Mouse (Mus musculus) cerebellum, adult 9-11 months (tissue): Measurements from ENCODE around the gene Akap5.
A peak's percentile ranks its signal among the peaks of the same experiment; 100 is the strongest.

Experiments
- DNase-seq: peaks from one replicate; pipeline ENCODE4 v3.0.0; 2022

Gene Akap5

DNA sequence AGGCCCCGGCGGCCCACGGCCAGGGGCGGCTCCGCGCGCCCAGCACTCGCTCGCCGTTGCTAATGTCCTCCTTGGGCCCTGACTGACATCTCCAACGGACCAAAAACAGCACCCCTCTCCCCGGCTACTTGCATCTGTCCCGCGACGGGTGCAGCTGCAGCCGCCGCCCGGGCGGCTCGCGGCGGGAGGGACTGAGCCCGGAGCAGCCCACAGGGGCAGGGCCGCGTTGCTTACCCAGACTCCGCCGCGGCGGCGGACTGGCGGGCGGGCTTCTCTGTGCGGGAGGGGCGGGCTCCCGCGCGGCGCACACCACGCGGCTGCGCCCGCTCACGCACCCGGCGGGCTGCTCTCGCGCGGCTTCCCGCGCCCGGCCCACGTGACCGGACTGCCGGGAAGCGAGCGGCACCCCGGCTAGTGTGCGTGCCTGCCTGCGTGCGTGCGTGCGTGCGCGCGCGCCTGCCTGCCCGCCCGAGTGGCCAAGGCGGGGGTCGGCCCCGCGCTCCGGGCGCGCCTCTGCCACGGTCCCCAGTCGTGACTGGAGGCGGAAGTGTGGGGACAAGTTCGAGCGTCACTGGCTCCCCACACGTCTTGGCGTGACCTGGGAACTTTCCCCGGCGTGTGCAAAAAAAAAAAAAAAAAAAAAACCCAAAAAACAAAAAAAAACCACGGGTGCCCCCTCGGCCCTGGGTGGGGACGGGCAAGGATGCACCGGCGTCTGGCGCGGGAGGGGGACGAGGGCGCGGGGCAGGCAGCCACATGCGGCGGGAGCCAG, 44.7 kb downstream of the Akap5 start, which contains the start of gene Zbtb25:
TSS of gene Zbtb25 (minus strand) at position 397 of the 772 bp plus-strand sequence.
- peak; percentile 95 for DNase-seq

DNA sequence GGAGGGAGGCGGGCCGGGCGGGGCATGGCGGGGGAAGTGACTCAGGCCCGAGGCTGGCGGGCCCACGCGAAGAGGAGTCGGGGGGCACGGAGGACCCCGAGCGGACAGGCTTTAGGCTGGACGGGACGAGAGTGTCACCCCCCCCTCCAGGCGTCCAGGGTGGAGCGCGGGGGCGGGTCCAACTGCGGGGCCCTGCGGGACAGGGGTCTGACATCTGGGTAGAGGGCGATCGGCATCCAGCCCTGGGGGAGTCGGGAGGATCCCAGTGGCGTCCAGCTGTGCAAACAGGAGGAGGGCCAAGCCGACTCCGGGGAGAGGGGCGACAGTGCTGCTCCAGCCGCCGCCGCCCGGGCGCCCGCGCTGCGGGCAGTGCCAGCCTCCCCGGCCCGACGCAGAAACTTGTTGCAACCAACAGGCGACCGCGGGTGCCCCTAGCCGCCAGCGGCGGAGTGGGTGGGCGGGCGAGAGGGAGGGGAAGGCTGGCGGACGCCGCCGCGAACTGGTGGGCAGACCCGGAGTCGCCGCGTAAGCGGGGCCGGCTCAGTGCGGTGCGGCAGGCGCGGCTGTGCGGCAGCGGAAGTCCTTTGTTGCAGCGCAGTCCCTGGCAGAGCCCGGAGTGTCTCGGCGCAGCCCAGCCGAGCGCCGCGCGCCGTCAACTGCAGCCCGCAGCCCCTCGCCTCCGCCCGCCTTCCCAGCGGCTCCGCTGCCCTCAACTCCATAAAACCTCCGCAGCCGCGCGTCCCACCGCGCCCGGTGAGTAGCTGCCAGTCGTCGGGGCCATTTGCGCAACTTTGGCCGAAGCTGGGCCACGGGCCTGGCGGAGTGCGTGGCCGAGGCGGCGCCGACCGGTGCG, 45.5 kb downstream of the Akap5 start, which contains the start of gene Zbtb1:
TSS of gene Zbtb1 (plus strand) at position 289 of the 853 bp plus-strand sequence.
- peak; percentile 89 for DNase-seq

DNA sequence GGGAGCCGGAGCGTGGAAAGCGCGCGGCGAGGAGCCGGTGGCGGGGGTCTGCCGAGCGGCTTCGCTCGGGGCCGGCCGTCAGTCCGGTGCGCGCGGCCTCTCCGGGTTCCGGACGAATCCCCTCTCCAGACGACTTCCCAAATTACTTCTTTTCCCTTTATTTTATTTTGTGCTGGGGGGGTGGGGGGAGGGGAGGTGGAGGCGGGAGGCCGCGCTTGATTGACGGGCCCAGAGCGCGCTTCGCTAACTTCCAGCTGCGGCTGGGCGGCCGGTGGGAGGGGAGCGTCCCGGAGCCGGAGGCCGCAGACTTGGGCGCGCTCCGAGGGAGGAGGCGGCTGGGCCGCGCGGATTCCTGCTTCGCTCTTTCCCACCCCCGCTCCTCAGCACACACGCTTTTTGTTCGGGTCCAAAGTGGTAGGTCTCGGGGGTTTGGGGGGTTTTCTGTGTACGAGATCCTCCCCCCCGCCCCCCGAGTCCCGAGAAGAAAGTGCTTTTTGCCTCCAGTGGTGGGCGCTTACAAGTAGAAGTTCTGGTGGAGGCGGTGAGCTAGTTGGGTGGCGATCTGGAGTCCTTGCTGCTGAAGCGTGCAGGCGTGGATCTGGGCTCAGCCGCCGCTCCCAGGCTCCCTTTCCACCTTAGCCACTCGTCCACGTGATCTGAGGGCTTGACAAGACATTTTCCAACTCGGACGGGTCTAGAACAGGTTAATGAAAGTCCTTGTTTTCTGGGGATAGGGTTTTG, 46.3 kb downstream of the Akap5 start:
- DNase-seq, result peak; percentile 70

DNA sequence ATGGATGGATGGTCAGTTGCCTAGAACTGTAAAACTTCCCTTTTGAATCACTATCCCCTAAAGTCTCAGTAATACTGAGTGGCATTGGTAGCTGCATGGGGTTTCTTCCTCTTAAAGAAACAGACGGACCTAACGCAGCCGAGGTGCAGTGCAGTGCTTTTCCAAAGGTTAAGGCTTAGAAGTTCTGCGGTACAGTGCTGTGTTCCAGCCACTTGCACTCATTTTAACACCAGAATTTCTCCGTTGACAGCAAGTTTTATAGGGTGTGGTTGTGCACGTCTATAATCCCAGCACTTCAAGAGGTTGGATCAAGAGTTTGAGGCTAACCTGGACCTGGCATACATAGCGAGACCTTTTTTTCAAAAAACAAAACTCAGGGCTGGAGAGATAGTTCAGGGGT, 47.4 kb downstream of the Akap5 start:
- DNase-seq, result no peak

DNA sequence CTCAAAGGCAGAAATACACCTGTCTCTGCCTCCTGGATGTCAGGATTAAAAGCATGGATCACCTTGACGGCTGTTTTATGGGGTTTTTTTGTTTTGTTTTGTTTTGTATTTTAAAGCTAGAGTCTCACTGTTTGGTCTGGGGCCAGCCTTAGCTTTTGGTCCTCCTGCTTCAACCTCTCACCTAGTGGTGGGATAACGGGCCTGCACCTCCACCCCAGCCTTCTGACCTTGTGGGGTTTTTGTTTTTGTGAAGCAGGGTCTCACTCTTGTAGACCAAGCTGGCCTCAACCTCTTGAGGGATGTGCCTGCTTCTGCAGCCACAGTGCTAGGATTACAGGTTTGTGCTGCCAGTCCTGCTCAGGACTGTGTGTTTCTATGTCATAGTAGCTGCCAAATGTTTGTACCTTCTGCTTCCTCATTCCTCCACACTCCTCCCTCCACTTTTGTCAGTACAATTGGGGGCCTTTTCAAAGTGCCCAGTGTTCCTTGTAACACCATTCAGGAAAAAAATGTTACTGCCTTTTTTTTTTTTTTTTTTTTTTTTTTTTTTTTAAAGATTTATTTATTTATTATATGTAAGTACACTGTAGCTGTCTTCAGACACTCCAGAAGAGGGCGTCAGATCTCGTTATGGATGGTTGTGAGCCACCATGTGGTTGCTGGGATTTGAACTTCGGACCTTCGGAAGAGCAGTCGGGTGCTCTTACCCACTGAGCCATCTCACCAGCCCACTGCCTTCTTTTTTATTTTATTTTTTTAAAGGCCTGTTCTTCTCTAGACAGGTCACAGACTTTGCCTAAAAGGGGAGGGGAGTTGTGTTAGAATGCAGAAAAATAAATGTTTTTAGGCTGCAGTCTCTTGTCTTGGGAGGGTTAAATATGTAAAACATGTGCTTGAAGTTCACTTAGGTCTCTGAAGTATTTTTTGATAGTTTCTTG, 48.5 kb downstream of the Akap5 start:
- peak; percentile 28 for DNase-seq

DNA sequence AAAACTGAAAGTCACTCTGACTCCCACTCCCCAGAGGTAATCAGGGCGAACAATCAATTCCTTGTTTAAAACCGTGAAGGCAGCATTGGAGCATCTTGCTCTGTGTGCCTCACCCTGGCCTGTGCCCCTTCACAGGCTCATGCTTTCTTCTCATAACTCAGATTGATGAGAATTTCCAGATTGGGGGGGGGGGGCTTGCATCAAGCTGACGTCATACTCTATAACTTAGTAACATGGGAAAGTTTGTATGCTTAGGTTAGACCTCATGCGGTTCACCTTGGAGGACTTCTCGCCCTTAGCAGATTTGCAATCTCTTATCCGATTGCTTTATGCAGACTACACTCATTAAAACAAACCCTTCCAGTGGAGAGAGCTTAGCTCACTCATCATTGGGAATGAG, 49.3 kb downstream of the Akap5 start:
- DNase-seq, result no peak

DNA sequence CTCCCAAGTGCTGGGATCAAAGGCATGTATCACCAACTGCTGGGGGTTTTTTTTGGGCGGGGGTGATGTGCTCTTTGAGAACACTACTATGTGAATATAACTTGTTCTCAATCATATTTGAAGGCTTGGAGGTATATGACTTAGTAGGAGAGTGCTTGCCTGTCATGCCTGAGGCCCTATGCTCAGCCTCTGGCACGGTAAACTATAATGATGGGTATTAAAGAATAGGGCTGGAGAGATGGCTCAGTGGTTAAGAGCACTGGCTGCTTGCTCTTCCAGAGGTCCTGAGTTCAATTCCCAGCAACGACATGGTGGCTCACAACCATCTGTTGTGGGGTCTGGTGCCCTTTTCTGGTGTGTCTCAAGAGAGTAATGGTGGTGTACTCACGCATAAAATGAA, 50.2 kb downstream of the Akap5 start:
- DNase-seq, result no peak

DNA sequence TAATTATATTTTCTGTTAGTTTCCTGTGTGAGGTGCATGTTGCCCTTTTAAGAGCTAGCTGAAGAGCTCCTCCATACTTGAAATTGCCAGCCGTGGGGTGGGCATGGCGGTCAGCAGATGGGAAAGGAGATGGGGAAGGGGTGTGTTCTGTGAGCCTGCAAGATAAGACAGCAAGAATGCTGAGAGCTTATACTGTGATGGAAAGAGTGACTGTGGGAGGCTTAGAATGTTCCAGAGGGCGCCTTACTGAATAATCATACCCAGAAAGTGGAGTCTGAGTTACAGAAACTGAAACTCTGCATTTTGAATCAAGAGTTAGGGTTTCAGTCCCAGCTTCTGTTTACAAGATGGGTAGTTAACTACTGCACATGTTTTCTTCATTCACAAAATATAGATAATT, 50.8 kb downstream of the Akap5 start:
- DNase-seq, result no peak

DNA sequence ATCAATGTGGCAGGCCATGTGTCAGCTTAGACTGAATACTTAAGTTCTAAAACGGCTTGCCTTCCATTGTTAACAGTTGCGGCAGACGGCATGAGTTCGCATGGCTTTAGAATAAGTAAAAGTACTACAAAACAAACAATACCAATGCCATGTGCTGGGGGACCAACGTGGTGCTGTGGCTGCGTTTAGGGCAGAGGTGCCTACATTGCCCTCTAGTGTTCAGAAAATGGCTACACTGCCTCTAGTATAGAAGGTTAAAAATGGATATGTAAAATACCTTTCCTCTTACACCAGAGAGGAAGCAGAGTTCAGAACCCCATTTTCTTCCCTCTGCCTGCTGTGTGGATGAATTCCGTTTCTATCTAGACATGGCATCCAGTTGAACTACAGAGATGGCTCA, 52.0 kb downstream of the Akap5 start:
- no peak for DNase-seq

DNA sequence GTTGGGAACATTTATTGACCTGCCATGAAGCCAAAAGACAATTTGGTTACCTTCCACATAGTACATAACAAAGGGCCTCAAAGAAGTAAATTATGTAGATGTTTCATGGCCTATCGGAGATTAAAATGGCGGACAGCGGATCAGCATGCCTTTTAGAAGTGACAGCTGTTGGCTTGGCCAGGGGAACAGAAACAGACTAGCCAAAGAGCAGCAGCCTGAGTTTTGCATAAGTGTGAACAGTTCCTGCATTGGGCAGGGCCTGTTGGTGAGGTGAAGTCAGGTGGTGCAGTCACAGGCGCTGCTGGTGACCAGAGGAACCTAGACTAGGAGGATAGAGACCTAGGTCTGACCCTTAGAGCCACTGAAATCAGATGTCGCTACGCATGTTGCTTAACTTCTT, 52.4 kb downstream of the Akap5 start:
- DNase-seq, result no peak

DNA sequence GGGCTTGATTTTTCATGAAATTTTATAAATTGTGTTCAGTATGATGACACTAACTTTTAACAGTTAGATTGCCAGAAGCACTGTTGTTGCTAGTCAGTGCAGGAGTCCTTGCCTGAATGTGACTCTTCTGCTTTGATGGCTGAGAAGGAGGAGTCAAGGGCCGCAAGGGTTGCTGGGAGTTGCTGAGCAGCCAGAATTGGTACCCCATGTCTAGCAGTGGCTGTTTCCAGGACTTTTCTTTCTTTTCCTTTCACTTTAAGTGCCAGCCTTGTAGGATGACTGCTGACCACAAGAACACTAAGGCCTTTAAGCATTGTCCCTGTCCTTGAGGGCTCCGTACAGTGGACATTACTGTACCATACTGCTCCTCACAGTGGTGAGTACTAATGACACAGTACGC, 53.0 kb downstream of the Akap5 start:
- no peak for DNase-seq

DNA sequence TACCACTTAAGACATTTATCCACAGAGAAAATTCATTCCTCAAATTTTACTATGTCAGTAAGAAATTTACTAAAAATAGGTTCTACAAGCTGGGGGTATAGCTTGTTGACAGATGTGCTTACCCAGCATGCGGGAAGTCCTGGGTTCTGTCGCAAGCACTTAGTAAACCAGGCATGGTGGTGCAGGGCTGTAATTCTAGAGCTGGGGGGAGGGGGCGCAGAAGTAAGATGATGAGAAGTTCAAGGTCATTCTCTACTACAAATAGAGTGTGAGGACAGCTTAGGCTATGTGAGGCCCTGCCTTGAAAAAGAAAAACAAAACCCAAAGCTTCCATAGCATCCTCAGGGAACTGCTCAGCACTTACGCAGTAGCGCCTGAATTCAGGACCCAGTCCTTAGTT, 53.9 kb downstream of the Akap5 start:
- no peak for DNase-seq

DNA sequence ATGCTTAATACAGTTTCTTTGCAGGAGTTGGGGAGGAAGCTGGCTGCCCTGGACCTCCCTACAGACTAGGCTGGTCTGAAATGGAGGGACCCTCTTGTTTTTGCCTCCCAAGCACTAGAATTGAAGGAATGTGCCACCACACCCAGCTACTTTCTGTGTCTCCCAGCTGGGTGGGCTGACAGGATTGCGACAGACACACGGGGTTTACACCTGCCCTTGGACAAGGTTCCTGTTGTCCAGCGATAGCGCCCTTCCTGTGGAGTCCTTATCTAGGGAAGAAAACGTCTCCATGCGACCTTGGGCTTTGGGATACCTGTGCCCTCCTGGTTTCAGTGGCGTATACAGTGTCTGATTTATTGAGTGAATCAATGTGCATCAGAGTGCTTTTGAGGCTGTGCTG, 55.5 kb downstream of the Akap5 start:
- no peak for DNase-seq
